Mouse (Mus musculus) bone marrow, adult 2 months (tissue): Measurements from ENCODE around the gene 9230110F15Rik.

Experiments
- CTCF ChIP-seq: fragments of 200-500 bp; IDR thresholded peaks from 2 replicates; pipeline ENCODE4 v1.5.1; 2011; ENCODE audit warnings: low read length, control low read depth; ENCODE audit not compliant: control insufficient read depth, insufficient read depth
- POLR2A ChIP-seq: fragments of 200-500 bp; IDR thresholded peaks from 2 replicates; pipeline ENCODE4 v1.6.1; 2011; ENCODE audit warnings: low read depth, mild to moderate bottlenecking, control low read depth, low read length, borderline replicate concordance; ENCODE audit not compliant: control insufficient read depth

DNA sequence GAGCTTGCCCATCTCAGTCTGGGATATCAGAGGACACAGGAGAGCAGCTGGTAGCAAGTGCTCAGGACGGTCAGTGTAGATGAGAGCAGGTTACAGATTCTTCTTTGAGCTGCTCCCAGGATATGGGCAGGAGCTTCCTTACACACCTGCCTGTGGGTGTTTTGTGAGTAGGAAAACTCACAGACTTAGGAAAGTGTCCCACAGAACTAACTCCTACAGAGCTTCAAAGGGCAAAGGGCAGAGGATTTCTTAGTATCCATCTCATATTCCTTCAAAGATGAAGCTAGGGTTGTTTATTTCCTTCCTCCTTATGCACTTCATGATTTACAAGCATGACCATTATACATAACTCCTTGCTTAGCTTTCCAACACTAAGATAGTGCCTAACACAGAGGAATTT, at the start of gene 9230110F15Rik:
- TF ChIP-seq CTCF (no peak), POLR2A (no peak)
